Mouse (Mus musculus) hematopoietic stem cell, adult 5-6 weeks (primary cell): Measurements from ENCODE around the gene Rpl38. TPM values are rescaled to one million over a fixed set of nuclear protein-coding genes. Genes with fewer than 3 reads are reported as not detected.

Experiments
- total RNA-seq: library from RNA; stranded (forward); fragments of 172-1452, 232-1000 nt; gene quantifications from 2 replicates; pipeline ENCODE4 v1.2.3, GENCODE M21; 2017

Gene Rpl38
- total RNA-seq, 1 experiment from 2014 or later = 3,720 TPM

Other genes with a start within 250 kb of the Rpl38 start
- gene Ttyh2, start 6.9 kb downstream of the Rpl38 start, total RNA-seq = 3.0 and 3.3 TPM in 2 replicates
- not detected in 2 replicates for gene Dnaic2, start 58.9 kb downstream of the Rpl38 start, total RNA-seq
- 1.9 and 2.0 TPM in 2 replicates for gene Kif19a, start 96.9 kb downstream of the Rpl38 start, total RNA-seq
- not detected in 2 replicates for gene Btbd17, start 127.4 kb downstream of the Rpl38 start, total RNA-seq
- gene Gpr142, start 130.4 kb downstream of the Rpl38 start, total RNA-seq = not detected in 2 replicates
- not detected in 2 replicates for gene Gprc5c, start 182.6 kb downstream of the Rpl38 start, total RNA-seq
- 10.7 and 19.2 TPM in 2 replicates for gene Cd300a, start 221.5 kb downstream of the Rpl38 start, total RNA-seq